Comparison of ENCODE assay signal across 8 mouse cellular contexts in the genomic region with DNA sequence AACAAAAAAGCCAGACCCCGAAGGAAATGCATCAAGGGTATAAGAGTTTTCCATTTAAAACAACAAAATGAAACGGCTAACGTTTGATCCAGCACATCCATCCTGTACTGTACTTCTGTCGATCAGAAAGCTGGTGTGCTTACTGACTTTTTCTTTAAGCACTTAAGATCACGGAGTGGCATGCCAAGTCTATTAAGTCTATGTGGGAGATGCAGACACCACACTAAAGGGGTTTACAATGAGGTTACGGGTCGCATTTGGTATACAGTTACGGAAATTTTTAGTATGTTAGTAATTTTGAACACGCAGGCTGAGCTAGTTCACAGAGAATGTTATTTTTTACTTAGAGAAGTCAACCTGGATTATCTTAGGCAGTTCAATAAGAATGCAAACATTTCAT. TPM values are rescaled to one million over a fixed set of nuclear protein-coding genes. Genes with fewer than 3 reads are reported as not detected.
DNase-seq lines count a peak whose midpoint lies in the region; ATAC-seq and TF ChIP-seq lines count a peak whose summit lies in the region.

No protein-coding gene starts in this region.

- peaks cover 20% of the 10 kb centered on the region for H3K36me3 ChIP-seq in heart, embryonic 14.5 days (ENCODE audit: control insufficient read depth, insufficient read depth, low read length)
- H3K36me3 ChIP-seq in G1E (replicated peaks) = peaks cover 43% of the 10 kb centered on the region
- H3K36me3 ChIP-seq in heart, postnatal 0 days (replicated peaks; ENCODE audit: control insufficient read depth, insufficient read depth, low read length) = peaks cover 14% of the 10 kb centered on the region
- H3K36me3 ChIP-seq in midbrain, embryonic 12.5 days = peaks cover 16% of the 10 kb centered on the region; the same call in 1 of the 2 replicates

- peaks cover 0 to 4% of the 10 kb centered on the region in 2 experiments; a peak in 3 of 4 replicates for H3K4me1 ChIP-seq in heart, embryonic 14.5 days (ENCODE audit: control insufficient read depth in 2 of 2, insufficient read depth in 2 of 2, low read length in 2 of 2)
- peaks cover 16% of the 10 kb centered on the region for H3K4me1 ChIP-seq in G1E (ENCODE audit: insufficient read depth, low read depth, low read length)
- H3K4me1 ChIP-seq in heart, postnatal 0 days (ENCODE audit: control insufficient read depth, insufficient read depth) = peaks cover 8% of the 10 kb centered on the region; the same call in 1 of the 2 replicates
- H3K4me1 ChIP-seq in midbrain, embryonic 12.5 days = peaks cover 15% of the 10 kb centered on the region

- DNase-seq in heart, postnatal 14 days = no peak
- no peak for DNase-seq in G1E (ENCODE audit: low spot score)
- no peak for DNase-seq in heart, postnatal 0 days (ENCODE audit: low spot score)
- no peak for DNase-seq in ovary, postnatal 14 days (ENCODE audit: low spot score)
- no peak for DNase-seq in gastrocnemius, postnatal 10 days
- DNase-seq in kidney, adult 9 months = no peak

- H3K4me2 ChIP-seq in heart, embryonic 14.5 days (ENCODE audit: low read length) = peak overlapping the region; percentile 84
- H3K4me2 ChIP-seq in heart, postnatal 0 days (ENCODE audit: low read depth, low read length) = peak overlapping the region; percentile 91
- peak overlapping the region; percentile 66 for H3K4me2 ChIP-seq in midbrain, embryonic 12.5 days (replicated peaks)

- H3K4me3 ChIP-seq in heart, embryonic 14.5 days (ENCODE audit: control insufficient read depth in 1 of 2, insufficient read depth in 1 of 2, low read depth in 1 of 2, low read length in 2 of 2) = peak overlapping the region; percentile 86 to 96; a peak in 3 of 4 replicates
- H3K4me3 ChIP-seq in G1E (ENCODE audit: low read depth, low read length) = peak overlapping the region; percentile 97
- peak overlapping the region; percentile 85 for H3K4me3 ChIP-seq in heart, postnatal 0 days (ENCODE audit: low read depth, low read length)
- H3K4me3 ChIP-seq in midbrain, embryonic 12.5 days = peak overlapping the region; percentile 79

- H3K9me3 ChIP-seq in heart, embryonic 14.5 days (ENCODE audit: control insufficient read depth, low read length) = no peaks in the 10 kb centered on the region
- H3K9me3 ChIP-seq in G1E (replicated peaks) = no peaks in the 10 kb centered on the region
- no peaks in the 10 kb centered on the region for H3K9me3 ChIP-seq in heart, postnatal 0 days (replicated peaks; ENCODE audit: control insufficient read depth, low read length)
- no peaks in the 10 kb centered on the region for H3K9me3 ChIP-seq in midbrain, embryonic 12.5 days

- H3K27me3 ChIP-seq in heart, embryonic 14.5 days (ENCODE audit: control insufficient read depth, insufficient read depth, low read length) = no peaks in the 10 kb centered on the region
- H3K27me3 ChIP-seq in G1E (ENCODE audit: insufficient read depth, low read length) = no peaks in the 10 kb centered on the region
- no peaks in the 10 kb centered on the region for H3K27me3 ChIP-seq in heart, postnatal 0 days (ENCODE audit: control insufficient read depth, insufficient read depth, low read length)
- no peaks in the 10 kb centered on the region for H3K27me3 ChIP-seq in midbrain, embryonic 12.5 days

- peak overlapping the region; percentile 92 for H3K9ac ChIP-seq in heart, embryonic 14.5 days (ENCODE audit: low read length)
- peak overlapping the region; percentile 87 for H3K9ac ChIP-seq in heart, postnatal 0 days (replicated peaks; ENCODE audit: low read depth, low read length)
- peak overlapping the region; percentile 67 for H3K9ac ChIP-seq in midbrain, embryonic 12.5 days (replicated peaks)

- 45% methylated on average over 9 of the region's 9 CpGs for WGBS in heart, embryonic 14.5 days
- 31% methylated on average over 9 of the region's 9 CpGs for WGBS in heart, postnatal 0 days
- WGBS in midbrain, embryonic 12.5 days = 64% methylated on average over 9 of the region's 9 CpGs

- intact Hi-C loops in heart, postnatal 14 days (cut with DNase I) = no loop called here

- H3K27ac ChIP-seq in heart, embryonic 14.5 days (replicated peaks in 1 of 2; ENCODE audit: control insufficient read depth in 1 of 2, insufficient read depth in 1 of 2, low read depth in 2 of 2, low read length in 2 of 2) = no peak overlapping the region
- H3K27ac ChIP-seq in heart, postnatal 0 days (ENCODE audit: low read depth) = peak overlapping the region; percentile 93; the same call in 1 of the 2 replicates
- H3K27ac ChIP-seq in midbrain, embryonic 12.5 days (replicated peaks) = no peak overlapping the region

- no peak for ATAC-seq in heart, embryonic 14.5 days (ENCODE audit: insufficient number of reproducible peaks, insufficient read depth, low FRiP score, low read depth)
- ATAC-seq in G1E (ENCODE audit: extremely low read depth, insufficient number of reproducible peaks, low FRiP score, poor library complexity, severe bottlenecking) = no peak
- ATAC-seq in heart, postnatal 0 days (ENCODE audit: insufficient read depth, low read depth) = no peak
- no peak for ATAC-seq in midbrain, embryonic 12.5 days (ENCODE audit: low FRiP score, low read depth)

- TF ChIP-seq EP300 in heart, postnatal 0 days (IDR thresholded peaks at IDR 0.05; ENCODE audit: low read depth) = no peak

- TF ChIP-seq CTCF in G1E (IDR thresholded peaks at IDR 0.05; ENCODE audit: low read depth, low read length) = no peak
- TF ChIP-seq CTCF in heart, postnatal 0 days (IDR thresholded peaks at IDR 0.05; ENCODE audit: low read depth) = no peak

RNA-seq across cellular contexts. Expression of gene Dcaf17, which starts 0.4 kb away (rescaled TPM):
- polyA plus RNA-seq in heart, embryonic 14.5 days (2014; fragmentation: Nextera tagmentation; extraction: Ambion mirVana) = 19.0 and 22.0 TPM in 2 replicates
- total RNA-seq in heart, postnatal 14 days (2021) = 1 to 10 TPM; 5.1 to 8.1 TPM
- total RNA-seq in G1E (2014; fragmentation: Nextera tagmentation) (25.7 and 26.6 TPM in 2 replicates), G1E (2017) (24.1 and 25.8 TPM in 2 replicates)
- 5.1 and 6.0 TPM in 2 replicates for polyA plus RNA-seq in G1E (2012)
- total RNA-seq in heart, postnatal 0 days (2014; rRNA removed; ENCODE audit: low replicate concordance) = 7.7 and 7.9 TPM in 2 replicates
- polyA plus RNA-seq in heart, postnatal 0 days (2015; fragmentation: Nextera tagmentation; extraction: Ambion mirVana) = 12.3 and 13.6 TPM in 2 replicates
- 42.2 and 47.7 TPM in 2 replicates for polyA plus RNA-seq in midbrain, embryonic 12.5 days (2016; fragmentation: Nextera tagmentation; extraction: Ambion mirVana)
- 1 to 10 TPM; 4.4 to 7.5 TPM for total RNA-seq in gastrocnemius, postnatal 10 days (2021)

RNA-seq across cellular contexts. Expression of gene Mettl8, which starts 0.7 kb away (rescaled TPM):
- 10.0 and 12.9 TPM in 2 replicates for polyA plus RNA-seq in heart, embryonic 14.5 days (2014; fragmentation: Nextera tagmentation; extraction: Ambion mirVana)
- total RNA-seq in heart, postnatal 14 days (2021) = 1 to 10 TPM; 5.6 to 5.9 TPM
- total RNA-seq in G1E (2014; fragmentation: Nextera tagmentation) (43.4 and 53.5 TPM in 2 replicates), G1E (2017) (25.5 and 25.8 TPM in 2 replicates)
- 28.7 and 40.8 TPM in 2 replicates for polyA plus RNA-seq in G1E (2012)
- total RNA-seq in heart, postnatal 0 days (2014; rRNA removed; ENCODE audit: low replicate concordance) = 1.2 and 11.0 TPM in 2 replicates
- 5.0 and 5.7 TPM in 2 replicates for polyA plus RNA-seq in heart, postnatal 0 days (2015; fragmentation: Nextera tagmentation; extraction: Ambion mirVana)
- polyA plus RNA-seq in midbrain, embryonic 12.5 days (2016; fragmentation: Nextera tagmentation; extraction: Ambion mirVana) = 19.0 and 19.9 TPM in 2 replicates
- total RNA-seq in gastrocnemius, postnatal 10 days (2021) = 1 to 10 TPM; 7.4 to 8.7 TPM
